7 mouse cellular contexts compared by ENCODE assay signal in the genomic region with DNA sequence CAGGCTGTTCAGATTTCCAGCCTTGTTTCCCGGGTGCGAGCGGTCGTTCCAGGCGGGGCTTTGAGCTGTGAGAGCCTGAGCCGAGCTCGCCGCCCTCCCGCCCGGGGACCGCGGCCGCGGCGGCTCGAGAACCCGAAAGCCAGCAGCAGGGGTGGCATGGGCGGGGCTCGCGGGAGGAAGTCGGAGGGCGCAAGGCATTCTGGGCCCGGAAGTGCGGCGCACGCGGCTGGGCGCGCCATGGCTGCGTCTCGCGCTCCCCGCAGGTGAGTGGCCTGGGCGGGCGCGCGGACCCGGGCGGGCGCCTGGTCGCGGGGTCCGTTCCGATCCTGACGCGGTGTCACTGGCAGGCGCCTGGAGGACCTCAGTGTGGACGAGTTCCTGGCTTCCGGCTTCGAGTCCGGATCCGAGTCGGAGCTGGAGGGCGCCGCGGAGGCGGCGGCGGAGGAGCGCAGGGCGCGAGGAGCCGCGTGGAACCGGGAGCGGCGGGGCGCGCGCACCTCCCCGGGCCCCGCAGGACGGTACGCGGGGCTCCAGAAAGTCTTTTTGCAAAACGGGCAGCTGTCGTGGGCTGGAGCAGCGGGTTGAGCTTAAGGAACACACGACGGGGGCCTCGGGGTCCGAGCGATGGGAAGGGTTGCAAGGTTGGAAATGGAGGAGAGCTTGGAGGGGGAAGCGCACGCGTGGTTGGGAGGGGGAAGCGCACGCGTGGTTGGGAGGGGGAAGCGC. TPM values are rescaled to one million over a fixed set of nuclear protein-coding genes. Genes with fewer than 3 reads are reported as not detected.
DNase-seq lines count a peak whose midpoint lies in the region; ATAC-seq lines count a peak whose summit lies in the region.

Gene Noc2l, plus strand, starts transcription at position 203 of the 726 bp plus-strand sequence.

- H3K9ac ChIP-seq in limb, embryonic 11.5 days (ENCODE audit: low read length) = peak within 1 kb of the TSS; percentile 75
- H3K9ac ChIP-seq in midbrain, embryonic 14.5 days (replicated peaks; ENCODE audit: low read length) = peak within 1 kb of the TSS; percentile 73

- peak within 1 kb of the TSS; percentile 94 for H3K4me2 ChIP-seq in limb, embryonic 11.5 days (ENCODE audit: low read depth, severe bottlenecking)
- peak within 1 kb of the TSS; percentile 89 for H3K4me2 ChIP-seq in midbrain, embryonic 14.5 days (ENCODE audit: low read length)

- H3K27me3 ChIP-seq in embryonic facial prominence, embryonic 10.5 days (replicated peaks; ENCODE audit: low read depth, poor library complexity, severe bottlenecking) = no peaks in the 10 kb centered on the region
- no peaks in the 10 kb centered on the region for H3K27me3 ChIP-seq in limb, embryonic 11.5 days (ENCODE audit: control insufficient read depth, insufficient read depth, low read length)
- no peaks in the 10 kb centered on the region for H3K27me3 ChIP-seq in midbrain, embryonic 14.5 days (ENCODE audit: control insufficient read depth, insufficient read depth, low read length)

- peak within 1 kb of the TSS; percentile 74 for H3K4me3 ChIP-seq in embryonic facial prominence, embryonic 10.5 days
- H3K4me3 ChIP-seq in limb, embryonic 11.5 days (ENCODE audit: low read depth, low read length) = peak within 1 kb of the TSS; percentile 91
- H3K4me3 ChIP-seq in midbrain, embryonic 14.5 days (replicated peaks; ENCODE audit: low read depth, low read length) = peak within 1 kb of the TSS; percentile 89

- peak; percentile 94 for DNase-seq in adrenal gland, postnatal 10 days
- peak; percentile 96 for DNase-seq in embryonic facial prominence, embryonic 10.5 days (ENCODE audit: low spot score)
- peak; percentile 99 for DNase-seq in heart, adult 11 months
- peak; percentile 91 for DNase-seq in kidney, adult 18-20 months
- DNase-seq in limb, embryonic 11.5 days (ENCODE audit: low spot score) = peak; percentile 95
- peak; percentile 97 for DNase-seq in midbrain, embryonic 14.5 days
- peak; percentile 79 to 91 for DNase-seq in spleen, adult 18-20 months

- under 1% methylated on average over 90 of the region's 90 CpGs for WGBS in embryonic facial prominence, embryonic 10.5 days
- WGBS in limb, embryonic 11.5 days = under 1% methylated on average over 89 of the region's 90 CpGs
- WGBS in midbrain, embryonic 14.5 days = under 1% methylated on average over 90 of the region's 90 CpGs

- H3K4me1 ChIP-seq in embryonic facial prominence, embryonic 10.5 days = peaks cover 21% of the 10 kb centered on the region
- peaks cover 6% of the 10 kb centered on the region for H3K4me1 ChIP-seq in limb, embryonic 11.5 days (ENCODE audit: control insufficient read depth, insufficient read depth, low read length)
- H3K4me1 ChIP-seq in midbrain, embryonic 14.5 days (ENCODE audit: control insufficient read depth, insufficient read depth, low read length) = peaks cover 13% of the 10 kb centered on the region

- H3K9me3 ChIP-seq in embryonic facial prominence, embryonic 10.5 days = no peaks in the 10 kb centered on the region
- H3K9me3 ChIP-seq in limb, embryonic 11.5 days (ENCODE audit: control insufficient read depth, low read length) = no peaks in the 10 kb centered on the region
- H3K9me3 ChIP-seq in midbrain, embryonic 14.5 days (ENCODE audit: control insufficient read depth, low read length) = no peaks in the 10 kb centered on the region

- peaks cover 65% of the 10 kb centered on the region for H3K36me3 ChIP-seq in embryonic facial prominence, embryonic 10.5 days (replicated peaks)
- peaks cover 41% of the 10 kb centered on the region for H3K36me3 ChIP-seq in limb, embryonic 11.5 days (ENCODE audit: control insufficient read depth, insufficient read depth, low read length)
- H3K36me3 ChIP-seq in midbrain, embryonic 14.5 days (ENCODE audit: control insufficient read depth, insufficient read depth, low read length) = peaks cover 62% of the 10 kb centered on the region

- ATAC-seq in limb, embryonic 11.5 days (ENCODE audit: insufficient number of reproducible peaks, low FRiP score, low TSS enrichment, low read depth) = peak; percentile 77
- peak; percentile 89 for ATAC-seq in midbrain, embryonic 14.5 days (ENCODE audit: low FRiP score, low TSS enrichment)

- peak within 1 kb of the TSS; percentile 91 for H3K27ac ChIP-seq in embryonic facial prominence, embryonic 10.5 days (replicated peaks)
- peak within 1 kb of the TSS; percentile 92 for H3K27ac ChIP-seq in limb, embryonic 11.5 days (replicated peaks; ENCODE audit: low read depth, low read length)
- peak within 1 kb of the TSS; percentile 89 for H3K27ac ChIP-seq in midbrain, embryonic 14.5 days (replicated peaks; ENCODE audit: low read depth, low read length)

RNA-seq across cellular contexts. Expression of gene Noc2l, which starts in this region (rescaled TPM):
- total RNA-seq in adrenal gland, postnatal 10 days (2021) = 10 to 100 TPM; 39.4 to 41.0 TPM
- polyA plus RNA-seq in embryonic facial prominence, embryonic 10.5 days (2016; fragmentation: Nextera tagmentation; extraction: Ambion mirVana) = 110 and 120 TPM in 2 replicates
- polyA plus RNA-seq in limb, embryonic 11.5 days (2014; fragmentation: Nextera tagmentation; extraction: Ambion mirVana) = 86.4 and 92.0 TPM in 2 replicates
- polyA plus RNA-seq in midbrain, embryonic 14.5 days (2014; fragmentation: Nextera tagmentation; extraction: Ambion mirVana) = 46.6 and 54.1 TPM in 2 replicates

Comparison
In these comparisons a context has a peak if more than half of its experiments do, and no peak if none do; other contexts are left out.
1. Peak in every context shown above with its lines: DNase-seq, ATAC-seq, H3K4me3 ChIP-seq and H3K27ac ChIP-seq.